Mouse (Mus musculus): ENCODE data around the gene Wsb1. TPM values are rescaled to one million over a fixed set of nuclear protein-coding genes. Genes with fewer than 3 reads are reported as not detected.
"Not testable (repeated sequence)": the region's sequence is repeated elsewhere in the genome, so short reads cannot be mapped to it uniquely, and the experiment has no call there.

Gene Wsb1
- 216 and 218 TPM in 2 replicates for polyA plus RNA-seq (2015; fragmentation: Nextera tagmentation; extraction: Ambion mirVana)

- Histone ChIP-seq H3K27ac (peak within 1 kb of the TSS; percentile 93), H3K4me1 (peaks cover 14% of the 10 kb centered on the region), H3K9me3 (no peaks in the 10 kb centered on the region), H3K27me3 (no peaks in the 10 kb centered on the region), H3K9ac (peak within 1 kb of the TSS; percentile 83), H3K4me3 (peak within 1 kb of the TSS; percentile 85), H3K36me3 (peaks cover 17% of the 10 kb centered on the region), H3K4me2 (peak within 1 kb of the TSS; percentile 77)
- ATAC-seq (ENCODE audit: borderline replicate concordance, extremely low read depth, low FRiP score, low TSS enrichment) = peak; percentile 94
- WGBS = 2% methylated on average over 50 of the region's 50 CpGs
Observed at GRCm38 (mm10) chr11:79254391-79255098, at the start of gene Wsb1. TSS of gene Wsb1 (minus strand) at chr11:79254671.

- not testable (repeated sequence) for H3K36me3 ChIP-seq; ATAC-seq (ENCODE audit: borderline replicate concordance, extremely low read depth, low FRiP score, low TSS enrichment); H3K4me2 ChIP-seq; H3K4me3 ChIP-seq; H3K27me3 ChIP-seq; H3K27ac ChIP-seq; H3K9ac ChIP-seq; H3K9me3 ChIP-seq
- WGBS = 82% methylated on average over 4 of the region's 4 CpGs
- H3K4me1 ChIP-seq = peaks cover 31% of the 10 kb centered on the region
Observed at GRCm38 (mm10) chr11:79304245-79304644, 49.8 kb upstream of the Wsb1 start.

- Histone ChIP-seq H3K27ac (no peak overlapping the region), H3K9ac (no peak overlapping the region), H3K36me3 (no peaks in the 10 kb centered on the region), H3K27me3 (no peaks in the 10 kb centered on the region), H3K9me3 (no peaks in the 10 kb centered on the region), H3K4me3 (no peak overlapping the region), H3K4me2 (no peak overlapping the region), H3K4me1 (peaks cover 27% of the 10 kb centered on the region)
- 73% methylated on average over 6 of the region's 6 CpGs for WGBS
- ATAC-seq (ENCODE audit: borderline replicate concordance, extremely low read depth, low FRiP score, low TSS enrichment) = no peak
Observed at GRCm38 (mm10) chr11:79303109-79303508, 48.6 kb upstream of the Wsb1 start.

- H3K27me3 ChIP-seq = no peaks in the 10 kb centered on the region
- no peaks in the 10 kb centered on the region for H3K36me3 ChIP-seq
- no peak overlapping the region for H3K4me2 ChIP-seq
- H3K9me3 ChIP-seq = no peaks in the 10 kb centered on the region
- no peak overlapping the region for H3K27ac ChIP-seq
- 74% methylated on average over 9 of the region's 9 CpGs for WGBS
- no peaks in the 10 kb centered on the region for H3K4me1 ChIP-seq
- no peak overlapping the region for H3K9ac ChIP-seq
- ATAC-seq (ENCODE audit: borderline replicate concordance, extremely low read depth, low FRiP score, low TSS enrichment) = no peak
- H3K4me3 ChIP-seq = no peak overlapping the region
Observed at GRCm38 (mm10) chr11:79299719-79300431, 45.4 kb upstream of the Wsb1 start.

- H3K4me1 ChIP-seq = no peaks in the 10 kb centered on the region
- H3K36me3 ChIP-seq = no peaks in the 10 kb centered on the region
- H3K9ac ChIP-seq = no peak within 1 kb of the TSS
- H3K9me3 ChIP-seq = no peaks in the 10 kb centered on the region
- H3K27ac ChIP-seq = no peak within 1 kb of the TSS
- no peak within 1 kb of the TSS for H3K4me2 ChIP-seq
- no peak within 1 kb of the TSS for H3K4me3 ChIP-seq
- no peaks in the 10 kb centered on the region for H3K27me3 ChIP-seq
- 25% methylated on average over 5 of the region's 5 CpGs for WGBS
- no peak for ATAC-seq (ENCODE audit: borderline replicate concordance, extremely low read depth, low FRiP score, low TSS enrichment)
Observed at GRCm38 (mm10) chr11:79296856-79297491, 42.5 kb upstream of the Wsb1 start, which contains the start of gene Gm9964. TSS of gene Gm9964 (minus strand) at chr11:79296906.

GRCm38 (mm10) chr11:79296167-79296566 is 41.7 kb upstream of the Wsb1 start:
- Histone ChIP-seq H3K4me3 (no peak overlapping the region), H3K4me2 (no peak overlapping the region), H3K4me1 (no peaks in the 10 kb centered on the region), H3K27ac (no peak overlapping the region), H3K9me3 (no peaks in the 10 kb centered on the region), H3K9ac (no peak overlapping the region), H3K36me3 (no peaks in the 10 kb centered on the region), H3K27me3 (no peaks in the 10 kb centered on the region)
- 33% methylated on average over 1 of the region's 1 CpGs for WGBS
- ATAC-seq (ENCODE audit: borderline replicate concordance, extremely low read depth, low FRiP score, low TSS enrichment) = no peak

GRCm38 (mm10) chr11:79293971-79294370 is 39.5 kb upstream of the Wsb1 start:
- WGBS = 52% methylated on average over 1 of the region's 1 CpGs
- no peaks in the 10 kb centered on the region for H3K9me3 ChIP-seq
- ATAC-seq (ENCODE audit: borderline replicate concordance, extremely low read depth, low FRiP score, low TSS enrichment) = no peak
- no peak overlapping the region for H3K4me2 ChIP-seq
- H3K36me3 ChIP-seq = no peaks in the 10 kb centered on the region
- H3K9ac ChIP-seq = no peak overlapping the region
- no peaks in the 10 kb centered on the region for H3K27me3 ChIP-seq
- no peak overlapping the region for H3K27ac ChIP-seq
- peaks cover 8% of the 10 kb centered on the region; the same call in 1 of the 2 replicates for H3K4me1 ChIP-seq
- no peak overlapping the region for H3K4me3 ChIP-seq

- Histone ChIP-seq H3K27ac (no peak overlapping the region), H3K9me3 (no peaks in the 10 kb centered on the region), H3K4me3 (no peak overlapping the region), H3K36me3 (no peaks in the 10 kb centered on the region), H3K9ac (no peak overlapping the region), H3K4me1 (peaks cover 16% of the 10 kb centered on the region), H3K27me3 (no peaks in the 10 kb centered on the region), H3K4me2 (no peak overlapping the region)
- no peak for ATAC-seq (ENCODE audit: borderline replicate concordance, extremely low read depth, low FRiP score, low TSS enrichment)
- WGBS = 81% methylated on average over 3 of the region's 3 CpGs
Observed at GRCm38 (mm10) chr11:79293025-79293424, 38.6 kb upstream of the Wsb1 start.

GRCm38 (mm10) chr11:79292130-79292529 is 37.7 kb upstream of the Wsb1 start:
- H3K9me3 ChIP-seq = no peaks in the 10 kb centered on the region
- H3K4me3 ChIP-seq = no peak overlapping the region
- no peaks in the 10 kb centered on the region for H3K27me3 ChIP-seq
- WGBS = 66% methylated on average over 3 of the region's 3 CpGs
- no peak overlapping the region for H3K9ac ChIP-seq
- H3K36me3 ChIP-seq = no peaks in the 10 kb centered on the region
- ATAC-seq (ENCODE audit: borderline replicate concordance, extremely low read depth, low FRiP score, low TSS enrichment) = no peak
- H3K4me2 ChIP-seq = no peak overlapping the region
- no peak overlapping the region for H3K27ac ChIP-seq
- H3K4me1 ChIP-seq = peaks cover 25% of the 10 kb centered on the region

GRCm38 (mm10) chr11:79291651-79292050 is 37.2 kb upstream of the Wsb1 start:
- no peak for ATAC-seq (ENCODE audit: borderline replicate concordance, extremely low read depth, low FRiP score, low TSS enrichment)
- H3K4me3 ChIP-seq = no peak overlapping the region
- H3K36me3 ChIP-seq = no peaks in the 10 kb centered on the region
- H3K9ac ChIP-seq = no peak overlapping the region
- peaks cover 27% of the 10 kb centered on the region for H3K4me1 ChIP-seq
- 62% methylated on average over 5 of the region's 5 CpGs for WGBS
- no peak overlapping the region for H3K4me2 ChIP-seq
- H3K27me3 ChIP-seq = no peaks in the 10 kb centered on the region
- H3K27ac ChIP-seq = no peak overlapping the region
- H3K9me3 ChIP-seq = no peaks in the 10 kb centered on the region

GRCm38 (mm10) chr11:79290473-79290872 is 36.0 kb upstream of the Wsb1 start:
- Histone ChIP-seq H3K9me3 (no peaks in the 10 kb centered on the region), H3K4me2 (no peak overlapping the region), H3K36me3 (no peaks in the 10 kb centered on the region), H3K9ac (no peak overlapping the region), H3K27ac (no peak overlapping the region), H3K4me1 (peaks cover 35% of the 10 kb centered on the region), H3K4me3 (no peak overlapping the region), H3K27me3 (no peaks in the 10 kb centered on the region)
- WGBS = 47% methylated on average over 2 of the region's 2 CpGs
- ATAC-seq (ENCODE audit: borderline replicate concordance, extremely low read depth, low FRiP score, low TSS enrichment) = no peak

Measured in lung, embryonic 15.5 days (tissue).